ENCODE assay signal across 26 mouse cellular contexts in the genomic region with DNA sequence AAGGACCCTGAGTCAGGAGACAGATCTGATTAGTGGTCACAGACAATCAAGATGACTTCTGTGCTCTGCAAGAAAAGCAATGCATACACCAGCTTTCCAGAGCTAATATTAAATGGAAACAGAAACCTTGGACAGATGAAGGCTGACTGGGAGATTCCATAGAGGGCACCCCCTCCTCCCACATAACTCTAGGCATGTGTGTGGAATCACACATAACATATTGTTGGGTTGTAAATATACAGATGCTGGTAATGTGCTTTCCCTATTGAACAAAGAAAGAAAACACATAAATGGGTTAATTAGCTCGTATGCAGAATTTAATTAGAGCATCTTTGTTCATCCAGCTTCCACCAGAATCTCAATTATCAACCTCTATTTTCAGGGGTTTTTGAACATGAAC. TPM values are rescaled to one million over a fixed set of nuclear protein-coding genes. Genes with fewer than 3 reads are reported as not detected.
"Had no signal": no experiment of that assay in that cellular context is flagged by ENCODE, and none has a peak within 500 bp of the region (broad histone marks: within the 10 kb centered on the region; RNA-seq: fewer than 3 reads in every experiment).

No protein-coding gene starts in this region.

- DNase-seq: gastrocnemius, postnatal 14 days; gastrocnemius, postnatal 36 days; heart, adult 2 months; heart, postnatal 14 days; heart, postnatal 36 days; kidney, adult 11 months; kidney, adult 2 months; kidney, adult 9 months; kidney, postnatal 14 days; kidney, postnatal 36 days; layer of hippocampus, adult 9-11 months; layer of hippocampus, postnatal 36 days; left cerebral cortex, postnatal 4 days had no signal

- H3K4me1 ChIP-seq: heart, embryonic 13.5 days; heart, embryonic 15.5 days; hindbrain, embryonic 15.5 days; kidney, embryonic 15.5 days; limb, embryonic 13.5 days; limb, embryonic 15.5 days; liver, embryonic 12.5 days had no signal

- ATAC-seq: hindbrain, postnatal 0 days; intestine, embryonic 16.5 days; liver, embryonic 12.5 days had no signal

- H3K4me3 ChIP-seq: heart, adult 2 months; heart, embryonic 13.5 days; heart, embryonic 15.5 days; hindbrain, embryonic 13.5 days; hindbrain, embryonic 15.5 days; kidney, embryonic 15.5 days; limb, embryonic 13.5 days; limb, embryonic 15.5 days; liver, embryonic 12.5 days had no signal

- H3K27ac ChIP-seq: heart, adult 2 months; heart, embryonic 13.5 days; heart, embryonic 15.5 days; hindbrain, embryonic 13.5 days; hindbrain, embryonic 15.5 days; hindbrain, postnatal 0 days; kidney, embryonic 15.5 days; kidney, postnatal 0 days; limb, embryonic 13.5 days; limb, embryonic 15.5 days; liver, embryonic 12.5 days had no signal

- H3K36me3 ChIP-seq: heart, embryonic 13.5 days; heart, embryonic 15.5 days; hindbrain, embryonic 13.5 days; hindbrain, embryonic 15.5 days; kidney, embryonic 15.5 days; limb, embryonic 13.5 days; limb, embryonic 15.5 days; liver, embryonic 12.5 days had no signal

- H3K9ac ChIP-seq: heart, embryonic 13.5 days; heart, embryonic 15.5 days; hindbrain, embryonic 13.5 days; hindbrain, embryonic 15.5 days; kidney, embryonic 15.5 days; limb, embryonic 13.5 days; limb, embryonic 15.5 days; liver, embryonic 12.5 days had no signal

- H3K27me3 ChIP-seq: heart, embryonic 13.5 days; heart, embryonic 15.5 days; hindbrain, embryonic 13.5 days; hindbrain, embryonic 15.5 days; kidney, embryonic 15.5 days; limb, embryonic 13.5 days; limb, embryonic 15.5 days; liver, embryonic 12.5 days had no signal

- H3K4me2 ChIP-seq: heart, embryonic 11.5 days; heart, embryonic 13.5 days; heart, embryonic 15.5 days; hindbrain, embryonic 13.5 days; hindbrain, embryonic 15.5 days; kidney, embryonic 15.5 days; limb, embryonic 13.5 days; limb, embryonic 15.5 days; liver, embryonic 12.5 days had no signal

- H3K9me3 ChIP-seq: heart, embryonic 13.5 days; heart, embryonic 15.5 days; hindbrain, embryonic 13.5 days; hindbrain, embryonic 15.5 days; kidney, embryonic 15.5 days; limb, embryonic 13.5 days; limb, embryonic 15.5 days; liver, embryonic 12.5 days had no signal

RNA-seq across cellular contexts. Expression of gene Astn2, which starts 26.8 kb away (rescaled TPM):
- total RNA-seq: hematopoietic stem cell, adult 5-6 weeks had no signal
